In the genomic region with DNA sequence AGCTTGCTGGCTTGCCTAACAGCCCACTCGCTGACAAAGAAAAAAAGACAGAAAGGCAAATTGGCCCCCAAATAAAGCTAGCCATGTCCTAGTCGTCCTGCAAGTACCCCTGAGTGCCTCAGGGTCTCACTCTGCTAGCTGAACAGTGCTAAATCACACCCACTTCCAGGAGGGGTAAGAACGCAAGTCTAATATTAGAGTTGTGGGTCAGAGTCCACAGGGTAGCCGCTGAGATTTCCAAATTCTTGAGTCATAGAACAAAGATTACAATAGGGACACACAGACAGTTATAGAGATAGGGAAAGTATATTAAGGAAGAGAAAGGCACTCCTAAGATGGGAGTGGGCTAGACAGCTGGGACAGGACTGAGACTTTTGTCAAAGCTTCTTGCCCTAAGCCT, we compare ENCODE assay signal across 8 mouse cellular contexts. TPM values are rescaled to one million over a fixed set of nuclear protein-coding genes. Genes with fewer than 3 reads are reported as not detected.
A peak's percentile ranks its signal among the peaks of the same experiment; 100 is the strongest.
DNase-seq lines count a peak whose midpoint lies in the region; ATAC-seq and TF ChIP-seq lines count a peak whose summit lies in the region.

No protein-coding gene starts in this region.

- no peaks in the 10 kb centered on the region for H3K27me3 ChIP-seq in hindbrain, embryonic 12.5 days
- no peaks in the 10 kb centered on the region for H3K27me3 ChIP-seq in midbrain, embryonic 13.5 days

- H3K36me3 ChIP-seq in hindbrain, embryonic 12.5 days, result no peaks in the 10 kb centered on the region
- H3K36me3 ChIP-seq in midbrain, embryonic 13.5 days, result no peaks in the 10 kb centered on the region

- peak; percentile 44 for DNase-seq in kidney, adult 11 months
- no peak for DNase-seq in kidney, postnatal 25 days
- DNase-seq in left cerebral cortex, adult 18-20 months (ENCODE audit: low spot score in 2 of 2), result no peak
- DNase-seq in gastrocnemius, adult 18-20 months (ENCODE audit: low spot score), result no peak
- DNase-seq in gastrocnemius, adult 8-10 months (ENCODE audit: low spot score in 2 of 2), result no peak

- 40% methylated on average over 4 of the region's 4 CpGs for WGBS in hindbrain, embryonic 12.5 days
- WGBS in midbrain, embryonic 13.5 days, result 44% methylated on average over 4 of the region's 4 CpGs

- no peaks in the 10 kb centered on the region for H3K9me3 ChIP-seq in hindbrain, embryonic 12.5 days (replicated peaks)
- no peaks in the 10 kb centered on the region for H3K9me3 ChIP-seq in midbrain, embryonic 13.5 days

- H3K4me2 ChIP-seq in hindbrain, embryonic 12.5 days (replicated peaks), result no peak overlapping the region
- no peak overlapping the region for H3K4me2 ChIP-seq in midbrain, embryonic 13.5 days (replicated peaks)

- TF ChIP-seq CTCF in cortical plate, adult 2 months (IDR thresholded peaks at IDR 0.05; ENCODE audit: extremely low read depth, insufficient read depth, low read length), result no peak

- no peak overlapping the region for H3K9ac ChIP-seq in hindbrain, embryonic 12.5 days
- peak overlapping the region; percentile 37 for H3K9ac ChIP-seq in midbrain, embryonic 13.5 days (replicated peaks)

- H3K4me1 ChIP-seq in cortical plate, adult 2 months (ENCODE audit: control insufficient read depth, insufficient read depth, low read length), result peaks cover 9% of the 10 kb centered on the region
- peaks cover 63% of the 10 kb centered on the region for H3K4me1 ChIP-seq in hindbrain, embryonic 12.5 days
- H3K4me1 ChIP-seq in midbrain, embryonic 13.5 days (replicated peaks), result peaks cover 66% of the 10 kb centered on the region

- no peak overlapping the region for H3K4me3 ChIP-seq in cortical plate, adult 2 months (ENCODE audit: insufficient read depth, low read length)
- no peak overlapping the region for H3K4me3 ChIP-seq in hindbrain, embryonic 12.5 days
- H3K4me3 ChIP-seq in midbrain, embryonic 13.5 days (replicated peaks), result no peak overlapping the region

- TF ChIP-seq POLR2A in cortical plate, adult 2 months (IDR thresholded peaks at IDR 0.05; ENCODE audit: extremely low read depth, insufficient read depth, low read length), result no peak

- ATAC-seq in hindbrain, embryonic 12.5 days (ENCODE audit: low FRiP score), result no peak
- no peak for ATAC-seq in midbrain, embryonic 13.5 days

- 0 out of 2 replicates have a peak overlapping the region, but pooled peaks have one; percentile 14 for H3K27ac ChIP-seq in cortical plate, adult 2 months (ENCODE audit: insufficient read depth, low read length)
- peak overlapping the region; percentile 72 for H3K27ac ChIP-seq in hindbrain, embryonic 12.5 days
- H3K27ac ChIP-seq in midbrain, embryonic 13.5 days, result peak overlapping the region; percentile 72

RNA-seq across cellular contexts. Expression of gene Lrig1, which starts 51.5 kb away (rescaled TPM):
- 19.1 and 19.7 TPM in 2 replicates for polyA plus RNA-seq in cortical plate, adult 2 months (2012; rRNA removed)
- polyA plus RNA-seq in hindbrain, embryonic 12.5 days (2016; fragmentation: Nextera tagmentation; extraction: Ambion mirVana), result 23.9 and 24.3 TPM in 2 replicates
- polyA plus RNA-seq in midbrain, embryonic 13.5 days (2015; fragmentation: Nextera tagmentation; extraction: Ambion mirVana), result 10.5 and 11.4 TPM in 2 replicates
- total RNA-seq in left cerebral cortex, adult 18-20 months (2021), result 10 to 100 TPM; 22.6 to 31.6 TPM
- 10 to 100 TPM; 36.4 to 42.2 TPM for total RNA-seq in gastrocnemius, adult 18-20 months (2021)
- total RNA-seq in gastrocnemius, adult 8-10 months (2022), result 10 to 100 TPM; 43.8 to 49.3 (median 48.3) TPM

Comparison
In these comparisons a context has a peak if more than half of its experiments do, and no peak if none do; other contexts are left out.
1. H3K27ac ChIP-seq: peak in every context shown above with its lines; median percentile 72 in hindbrain, embryonic 12.5 days; 72 in midbrain, embryonic 13.5 days; 14 in cortical plate, adult 2 months.